Mouse (Mus musculus): ENCODE data around the gene Zcwpw1. TPM values are rescaled to one million over a fixed set of nuclear protein-coding genes. Genes with fewer than 3 reads are reported as not detected.
A peak's percentile ranks its signal among the peaks of the same experiment; 100 is the strongest.

Gene Zcwpw1
- polyA plus RNA-seq, 1 experiment from 2014 or later, result 7.8 TPM

DNA sequence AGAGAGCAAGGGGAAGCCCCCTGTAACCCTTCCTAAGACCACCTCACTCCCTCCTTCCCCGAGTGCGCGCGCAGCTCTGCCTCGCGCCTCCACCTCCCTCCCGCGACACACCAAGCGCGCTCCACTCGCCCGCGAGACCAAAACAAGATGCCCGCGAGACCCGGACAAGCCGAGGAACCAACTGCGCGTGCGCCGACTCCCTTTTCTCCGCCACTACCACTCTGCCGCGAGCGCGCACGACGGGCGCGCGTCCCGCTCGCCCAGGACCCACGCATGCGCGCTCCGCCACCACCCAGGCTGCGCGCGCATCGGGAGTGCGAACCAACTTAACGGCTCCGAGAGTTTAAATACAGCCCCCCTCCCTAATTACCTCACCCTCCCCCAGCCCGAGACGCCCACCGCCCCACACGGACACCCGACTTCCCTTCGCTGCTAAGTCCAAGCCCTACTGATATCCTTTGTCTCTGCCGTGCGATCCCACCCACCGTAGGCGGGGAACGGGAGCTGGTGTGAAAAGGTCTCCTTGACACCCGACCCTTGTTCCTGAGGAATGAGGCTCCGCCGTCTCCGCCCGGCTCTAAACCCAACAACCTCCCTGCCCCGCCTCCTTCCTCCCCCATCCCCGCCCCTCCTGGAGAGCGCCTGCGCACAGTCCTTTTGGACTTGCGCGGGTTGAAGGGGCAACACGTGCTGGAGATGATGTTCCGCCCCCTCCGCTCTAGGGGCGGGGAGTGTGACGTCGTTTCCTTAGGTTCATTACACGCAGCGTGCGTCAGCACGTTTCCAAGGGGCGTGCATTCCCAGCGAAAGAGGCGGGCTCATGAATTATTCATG is 1.3 kb upstream of the Zcwpw1 start:
- Histone ChIP-seq H3K4me2 (peak overlapping the region; percentile 95), H3K4me3 (peak overlapping the region; percentile 86), H3K4me1 (replicated peaks) (peaks cover 39% of the 10 kb centered on the region), H3K36me3 (peaks cover 20% of the 10 kb centered on the region), H3K27ac (peak overlapping the region; percentile 100), H3K9me3 (replicated peaks) (no peaks in the 10 kb centered on the region), H3K9ac (peak overlapping the region; percentile 90), H3K27me3 (no peaks in the 10 kb centered on the region)
- peak; percentile 92 for ATAC-seq (replicated peaks; ENCODE audit: insufficient number of reproducible peaks, insufficient read depth, low FRiP score, low read depth)
- WGBS, result under 1% methylated on average over 79 of the region's 79 CpGs

DNA sequence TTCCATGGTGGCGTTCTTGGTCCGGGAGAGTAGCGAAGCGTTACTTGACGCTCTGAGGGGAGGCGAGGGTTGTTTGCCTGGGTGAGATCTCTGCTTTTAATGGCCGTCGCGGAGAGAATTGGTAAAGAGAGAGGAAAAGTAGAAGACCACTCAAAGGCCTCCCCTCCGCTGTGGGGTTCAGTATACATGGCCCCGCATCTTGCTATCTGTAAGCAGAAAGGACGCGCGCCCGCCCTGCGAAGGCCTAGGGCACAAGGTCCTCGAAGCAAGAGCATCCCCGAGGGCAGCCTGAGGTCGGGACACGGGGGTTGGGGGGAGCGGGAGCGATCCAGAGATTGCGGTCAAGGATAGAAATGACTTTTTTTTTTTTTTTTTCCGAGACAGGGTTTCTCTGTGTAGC is 573 bp downstream of the Zcwpw1 start:
- 70% methylated on average over 24 of the region's 24 CpGs for WGBS
- Histone ChIP-seq H3K4me1 (replicated peaks) (peaks cover 30% of the 10 kb centered on the region), H3K27ac (no peak overlapping the region), H3K36me3 (peaks cover 2% of the 10 kb centered on the region; the same call in 1 of the 2 replicates), H3K27me3 (no peaks in the 10 kb centered on the region), H3K4me2 (peak overlapping the region; percentile 95), H3K4me3 (peak overlapping the region; percentile 86), H3K9me3 (replicated peaks) (no peaks in the 10 kb centered on the region), H3K9ac (no peak overlapping the region)
- ATAC-seq (replicated peaks; ENCODE audit: insufficient number of reproducible peaks, insufficient read depth, low FRiP score, low read depth), result no peak

DNA sequence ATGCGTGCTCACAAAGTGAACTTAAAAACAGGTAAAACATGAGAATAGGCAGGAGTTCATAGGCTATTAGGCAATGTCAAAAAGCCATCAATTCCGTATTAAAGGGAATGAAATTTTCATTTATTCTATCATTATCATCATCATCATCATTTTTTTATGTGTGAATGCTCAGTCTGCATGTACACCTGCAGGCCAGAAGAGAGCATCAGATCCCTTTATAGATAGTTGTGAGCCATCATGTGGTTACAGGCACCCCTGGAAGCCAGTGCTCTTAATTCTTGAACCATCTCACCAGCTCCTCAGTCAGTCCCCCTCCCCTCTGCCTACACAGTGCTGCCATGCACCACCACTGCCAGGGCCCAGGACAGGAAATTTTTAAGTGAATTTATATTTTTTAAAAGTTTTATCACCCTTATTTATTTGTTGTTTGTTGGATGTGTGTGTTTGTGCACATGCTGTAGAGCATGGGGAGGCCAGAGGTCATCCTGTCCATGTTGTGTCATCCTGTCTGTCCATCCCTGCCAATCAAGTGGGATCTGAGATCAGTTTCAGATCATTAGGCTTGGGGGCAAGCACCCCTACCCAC is 1.4 kb downstream of the Zcwpw1 start:
- Histone ChIP-seq H3K4me1 (replicated peaks) (peaks cover 22% of the 10 kb centered on the region), H3K36me3 (no peaks in the 10 kb centered on the region), H3K27ac (no peak overlapping the region), H3K4me2 (no peak overlapping the region), H3K9ac (no peak overlapping the region), H3K9me3 (replicated peaks) (no peaks in the 10 kb centered on the region), H3K27me3 (no peaks in the 10 kb centered on the region), H3K4me3 (no peak overlapping the region)
- no peak for ATAC-seq (replicated peaks; ENCODE audit: insufficient number of reproducible peaks, insufficient read depth, low FRiP score, low read depth)
- 87% methylated on average over 2 of the region's 2 CpGs for WGBS

DNA sequence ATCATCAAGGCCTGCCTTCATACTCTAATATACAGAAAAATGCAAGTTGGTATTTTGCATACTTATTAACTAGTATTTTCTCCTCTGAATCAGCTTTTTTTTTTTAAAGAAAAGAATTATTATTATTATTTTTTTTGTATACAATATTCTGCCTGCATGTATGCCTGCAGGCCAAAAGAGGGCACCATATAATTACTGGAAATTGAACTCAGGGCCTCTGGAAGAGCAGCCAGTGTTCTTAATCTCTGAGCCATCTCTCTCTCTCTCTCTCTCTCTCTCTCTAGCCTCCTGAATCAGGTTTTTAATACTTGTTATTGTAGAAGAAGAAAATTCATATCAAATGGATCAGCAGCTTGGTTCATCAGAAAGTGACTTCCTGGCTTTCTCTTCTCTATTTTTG is 4.0 kb downstream of the Zcwpw1 start:
- H3K9ac ChIP-seq, result no peak overlapping the region
- peaks cover 7% of the 10 kb centered on the region for H3K4me1 ChIP-seq (replicated peaks)
- no peak for ATAC-seq (replicated peaks; ENCODE audit: insufficient number of reproducible peaks, insufficient read depth, low FRiP score, low read depth)
- no peaks in the 10 kb centered on the region for H3K27me3 ChIP-seq
- no peaks in the 10 kb centered on the region for H3K9me3 ChIP-seq (replicated peaks)
- H3K4me2 ChIP-seq, result no peak overlapping the region
- no peak overlapping the region for H3K4me3 ChIP-seq
- no peaks in the 10 kb centered on the region for H3K36me3 ChIP-seq
- no peak overlapping the region for H3K27ac ChIP-seq

DNA sequence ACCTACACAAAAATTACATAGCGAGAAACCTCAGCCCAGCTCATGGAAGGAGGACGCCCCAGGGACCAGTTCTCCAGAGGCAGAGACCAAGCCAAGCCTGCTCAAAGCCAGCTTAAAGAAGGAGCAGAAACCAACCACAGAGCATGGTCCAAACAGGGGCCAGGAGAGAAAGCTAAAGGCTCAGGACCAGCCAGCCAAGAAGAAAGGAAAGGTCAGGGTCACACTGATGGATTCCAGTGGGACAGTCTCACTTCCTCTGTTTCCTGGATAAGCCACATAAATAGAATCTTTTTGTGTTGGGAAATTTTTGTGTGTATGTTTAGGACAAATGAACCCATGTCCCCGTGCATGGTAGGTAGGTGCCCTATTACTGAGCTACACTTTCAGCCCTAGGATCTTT is 9.0 kb downstream of the Zcwpw1 start:
- Histone ChIP-seq H3K4me3 (no peak overlapping the region), H3K9me3 (replicated peaks) (no peaks in the 10 kb centered on the region), H3K4me2 (no peak overlapping the region), H3K27me3 (no peaks in the 10 kb centered on the region), H3K36me3 (no peaks in the 10 kb centered on the region), H3K9ac (no peak overlapping the region), H3K4me1 (replicated peaks) (no peaks in the 10 kb centered on the region), H3K27ac (no peak overlapping the region)
- WGBS, result 73% methylated on average over 3 of the region's 3 CpGs
- no peak for ATAC-seq (replicated peaks; ENCODE audit: insufficient number of reproducible peaks, insufficient read depth, low FRiP score, low read depth)

DNA sequence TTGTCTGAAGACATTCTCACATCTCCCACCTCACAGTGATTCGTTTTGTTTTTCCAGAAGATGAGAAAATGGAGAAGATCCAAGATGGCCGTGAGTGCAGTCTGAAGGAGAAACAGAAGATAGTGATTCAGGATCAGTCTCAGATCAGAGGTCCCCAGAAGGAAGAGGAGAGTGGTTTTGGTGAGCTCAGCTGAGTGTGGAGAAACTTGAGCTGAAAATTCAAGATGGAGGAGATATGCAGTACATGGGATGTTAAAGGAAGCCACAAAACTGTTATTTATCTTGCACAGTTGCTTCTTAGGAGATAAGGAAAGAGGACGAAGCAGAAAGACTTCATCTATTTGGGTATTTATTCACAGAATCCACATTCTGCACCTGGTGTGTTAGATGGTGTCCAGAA is 13.3 kb downstream of the Zcwpw1 start:
- H3K4me1 ChIP-seq (replicated peaks), result no peaks in the 10 kb centered on the region
- H3K9ac ChIP-seq, result no peak overlapping the region
- no peak overlapping the region for H3K4me3 ChIP-seq
- no peaks in the 10 kb centered on the region for H3K27me3 ChIP-seq
- no peaks in the 10 kb centered on the region for H3K9me3 ChIP-seq (replicated peaks)
- no peaks in the 10 kb centered on the region for H3K36me3 ChIP-seq
- WGBS, result 72% methylated on average over 3 of the region's 3 CpGs
- no peak overlapping the region for H3K4me2 ChIP-seq
- no peak for ATAC-seq (replicated peaks; ENCODE audit: insufficient number of reproducible peaks, insufficient read depth, low FRiP score, low read depth)
- no peak overlapping the region for H3K27ac ChIP-seq

DNA sequence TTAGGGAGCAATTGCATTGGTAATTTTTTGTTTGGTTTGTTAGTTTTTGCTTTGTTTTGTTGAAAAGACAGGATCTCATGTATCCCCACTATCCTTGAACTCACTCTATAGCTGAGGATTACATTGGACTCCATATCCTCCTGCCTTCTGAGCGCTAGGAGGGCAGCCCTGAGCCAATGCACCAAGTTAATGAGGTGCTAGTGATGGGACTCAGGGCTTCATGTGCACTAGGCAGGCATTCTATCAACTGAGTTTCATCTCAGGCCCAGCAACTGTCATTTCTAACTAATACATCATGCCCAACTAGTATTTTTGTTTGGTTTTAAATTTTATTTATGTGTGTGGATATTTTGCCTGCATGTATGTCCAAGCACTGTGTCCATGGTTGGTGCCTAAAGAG is 18.6 kb downstream of the Zcwpw1 start:
- H3K4me3 ChIP-seq, result no peak overlapping the region
- no peak overlapping the region for H3K4me2 ChIP-seq
- no peak for ATAC-seq (replicated peaks; ENCODE audit: insufficient number of reproducible peaks, insufficient read depth, low FRiP score, low read depth)
- 75% methylated on average over 1 of the region's 1 CpGs for WGBS
- H3K27ac ChIP-seq, result no peak overlapping the region
- no peak overlapping the region for H3K9ac ChIP-seq
- H3K27me3 ChIP-seq, result no peaks in the 10 kb centered on the region
- H3K36me3 ChIP-seq, result no peaks in the 10 kb centered on the region
- no peaks in the 10 kb centered on the region for H3K4me1 ChIP-seq (replicated peaks)
- no peaks in the 10 kb centered on the region for H3K9me3 ChIP-seq (replicated peaks)

DNA sequence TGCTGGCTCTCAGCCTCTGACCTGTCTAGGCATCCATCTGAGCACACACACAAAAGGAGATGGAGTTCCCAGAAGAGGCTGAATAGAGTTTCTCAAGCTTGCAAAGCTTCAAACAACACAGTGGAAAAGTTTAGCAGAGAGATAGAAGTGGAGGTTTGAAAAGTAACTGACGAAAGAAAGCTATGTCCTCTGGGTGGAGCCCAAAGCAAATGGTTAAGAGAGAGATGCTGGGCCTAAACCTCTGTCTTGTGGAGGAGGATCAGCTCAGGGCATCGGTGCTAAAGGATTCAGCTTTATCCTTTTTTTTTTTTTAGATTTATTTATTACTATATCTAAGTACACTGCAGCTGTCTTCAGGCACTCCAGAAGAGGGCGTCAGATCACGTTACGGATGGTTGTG is 20.7 kb downstream of the Zcwpw1 start:
- Histone ChIP-seq H3K27ac (no peak overlapping the region), H3K4me2 (no peak overlapping the region), H3K9ac (no peak overlapping the region), H3K4me3 (no peak overlapping the region), H3K4me1 (replicated peaks) (no peaks in the 10 kb centered on the region), H3K27me3 (no peaks in the 10 kb centered on the region), H3K9me3 (replicated peaks) (no peaks in the 10 kb centered on the region), H3K36me3 (no peaks in the 10 kb centered on the region)
- WGBS, result 84% methylated on average over 5 of the region's 5 CpGs
- ATAC-seq (replicated peaks; ENCODE audit: insufficient number of reproducible peaks, insufficient read depth, low FRiP score, low read depth), result no peak

DNA sequence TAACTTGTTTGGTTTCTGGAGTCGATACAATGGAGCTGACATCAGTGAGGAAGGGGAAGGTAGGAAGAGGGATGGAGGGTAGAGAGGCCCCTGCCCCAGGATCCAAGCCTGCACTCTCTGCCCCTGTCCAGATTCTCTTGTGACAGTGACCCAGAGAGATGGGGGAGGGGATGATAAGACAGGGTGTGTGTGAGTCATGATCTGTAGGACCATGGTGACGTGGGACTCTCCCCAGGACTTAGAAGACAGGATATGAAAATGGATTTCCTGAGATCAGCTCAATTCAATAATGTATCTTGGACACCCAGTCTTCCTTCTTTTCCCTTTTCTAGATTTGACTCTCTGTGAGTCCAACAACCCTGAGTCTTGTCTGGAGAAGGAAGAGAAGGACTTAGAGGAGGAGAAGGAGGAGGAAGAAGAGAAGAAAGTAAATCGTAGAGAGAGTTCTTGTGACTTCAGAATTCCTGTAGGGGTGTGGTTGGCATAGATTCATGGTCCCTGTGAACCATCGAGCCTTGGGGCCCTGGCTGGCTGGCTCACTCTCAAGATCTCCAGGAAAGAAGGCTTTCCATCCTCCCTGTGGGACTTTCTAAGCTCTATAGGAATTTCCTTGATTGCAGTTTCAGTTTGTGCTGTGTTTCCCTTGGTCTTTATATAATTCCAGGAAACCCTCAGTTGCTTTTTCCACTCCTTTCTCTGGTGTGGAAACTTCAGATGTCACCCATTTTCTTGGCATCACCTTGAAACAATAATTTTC is 30.0 kb downstream of the Zcwpw1 start:
- H3K27ac ChIP-seq, result peak overlapping the region; percentile 51
- WGBS, result 44% methylated on average over 4 of the region's 4 CpGs
- no peak; the same call in 1 of the 2 replicates for ATAC-seq (replicated peaks; ENCODE audit: insufficient number of reproducible peaks, insufficient read depth, low FRiP score, low read depth)

DNA sequence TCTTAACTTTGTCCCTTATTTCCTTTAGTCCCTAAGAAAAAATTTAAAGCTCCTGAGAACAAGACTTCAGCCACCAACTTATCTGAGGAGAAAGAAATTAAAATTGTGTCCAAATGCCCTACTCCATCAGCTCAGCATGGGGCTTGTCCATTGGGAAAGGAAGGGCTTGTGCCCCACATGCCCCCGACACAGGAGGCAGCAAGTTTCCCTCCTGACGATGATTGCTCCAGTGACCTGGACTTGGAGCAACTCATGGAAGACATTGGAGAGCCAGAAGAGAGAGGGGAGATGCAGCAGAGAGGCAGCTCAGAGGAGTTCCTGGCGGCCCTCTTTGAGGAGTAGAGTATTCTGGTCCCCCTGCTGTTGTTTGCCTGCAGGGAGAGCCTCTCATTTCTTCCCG is 34.5 kb downstream of the Zcwpw1 start:
- H3K4me1 ChIP-seq (replicated peaks), result no peaks in the 10 kb centered on the region
- H3K27ac ChIP-seq, result no peak overlapping the region
- H3K9ac ChIP-seq, result no peak overlapping the region
- no peaks in the 10 kb centered on the region for H3K36me3 ChIP-seq
- no peaks in the 10 kb centered on the region for H3K9me3 ChIP-seq (replicated peaks)
- no peaks in the 10 kb centered on the region for H3K27me3 ChIP-seq
- no peak overlapping the region for H3K4me2 ChIP-seq
- H3K4me3 ChIP-seq, result no peak overlapping the region
- no peak for ATAC-seq (replicated peaks; ENCODE audit: insufficient number of reproducible peaks, insufficient read depth, low FRiP score, low read depth)
- WGBS, result 63% methylated on average over 4 of the region's 4 CpGs

More for the DNA sequence above, 30.0 kb downstream of the Zcwpw1 start:
- no peak overlapping the region for H3K9ac ChIP-seq
- no peak overlapping the region for H3K4me3 ChIP-seq
- no peak overlapping the region for H3K4me2 ChIP-seq
- H3K4me1 ChIP-seq (replicated peaks), result no peaks in the 10 kb centered on the region
- peaks cover 4% of the 10 kb centered on the region; the same call in 1 of the 2 replicates for H3K9me3 ChIP-seq (replicated peaks)
- H3K36me3 ChIP-seq, result no peaks in the 10 kb centered on the region
- H3K27me3 ChIP-seq, result no peaks in the 10 kb centered on the region

DNA sequence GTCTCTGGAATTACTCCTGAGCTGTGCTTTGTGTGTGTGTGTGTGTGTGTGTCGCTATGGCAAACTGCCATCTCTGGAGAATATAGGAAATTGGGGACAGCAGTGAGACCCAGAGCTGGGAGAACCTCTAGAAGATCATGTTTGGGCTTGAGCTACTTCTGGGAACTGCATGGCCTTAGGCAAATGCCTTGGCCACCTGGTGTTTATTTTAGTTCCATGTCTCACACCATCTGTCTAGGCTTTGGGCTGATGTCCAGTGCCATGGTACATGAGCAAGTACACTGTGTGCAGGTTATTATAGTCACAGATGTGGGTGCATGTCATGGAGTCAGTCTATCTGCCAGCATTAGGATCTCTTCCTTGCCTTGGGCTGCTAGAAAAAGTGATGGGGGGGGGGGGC is 35.0 kb downstream of the Zcwpw1 start:
- Histone ChIP-seq H3K9ac (no peak overlapping the region), H3K4me1 (replicated peaks) (no peaks in the 10 kb centered on the region), H3K9me3 (replicated peaks) (no peaks in the 10 kb centered on the region), H3K36me3 (no peaks in the 10 kb centered on the region), H3K4me2 (no peak overlapping the region), H3K4me3 (no peak overlapping the region), H3K27ac (no peak overlapping the region), H3K27me3 (no peaks in the 10 kb centered on the region)
- no peak for ATAC-seq (replicated peaks; ENCODE audit: insufficient number of reproducible peaks, insufficient read depth, low FRiP score, low read depth)
- WGBS, result 63% methylated on average over 1 of the region's 1 CpGs
